ENCODE assay signal across 8 mouse cellular contexts in the genomic region with DNA sequence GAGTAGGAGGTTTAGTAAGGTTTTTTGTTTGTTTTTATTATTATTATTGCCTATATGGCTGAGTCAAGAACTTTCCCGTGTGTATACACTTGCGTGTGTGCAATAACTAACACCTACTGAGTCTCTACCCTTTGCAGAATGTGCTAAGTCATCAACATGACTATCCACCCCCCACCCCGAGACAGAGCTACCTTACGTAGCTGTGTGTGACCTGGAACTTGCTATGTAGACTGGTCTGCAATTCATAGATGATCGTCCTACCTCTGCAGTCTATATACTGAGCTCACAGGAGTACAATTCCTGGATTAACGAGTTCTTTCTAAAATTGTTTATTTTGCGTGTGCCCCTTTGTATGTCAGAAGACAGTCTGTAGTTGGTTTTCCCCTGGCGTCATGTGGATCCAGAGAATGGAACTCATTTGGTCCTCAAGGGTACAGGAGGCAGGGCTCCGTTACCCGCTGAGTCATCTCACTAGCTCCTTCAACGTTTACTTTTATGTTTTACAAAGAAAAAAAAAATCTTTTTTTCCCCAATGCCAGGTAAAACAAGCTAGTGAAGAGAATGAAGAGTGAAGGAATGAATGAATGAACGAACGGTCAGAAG. TPM values are rescaled to one million over a fixed set of nuclear protein-coding genes. Genes with fewer than 3 reads are reported as not detected.
DNase-seq lines count a peak whose midpoint lies in the region; ATAC-seq and TF ChIP-seq lines count a peak whose summit lies in the region.

A gene (plus strand): TSS at position 417 of the 603 bp plus-strand sequence.

- peak; percentile 30; the same call in 1 of the 2 replicates for ATAC-seq in embryonic facial prominence, embryonic 11.5 days (replicated peaks; ENCODE audit: insufficient number of reproducible peaks, low FRiP score, low TSS enrichment, low read depth)
- no peak for ATAC-seq in heart, embryonic 14.5 days (ENCODE audit: insufficient number of reproducible peaks, insufficient read depth, low FRiP score, low read depth)

- H3K9me3 ChIP-seq in embryonic facial prominence, embryonic 11.5 days (replicated peaks; ENCODE audit: control insufficient read depth, low read length): no peaks in the 10 kb centered on the region
- no peaks in the 10 kb centered on the region for H3K9me3 ChIP-seq in heart, embryonic 14.5 days (ENCODE audit: control insufficient read depth, low read length)

- no peak for TF ChIP-seq POLR2A in myocyte (IDR thresholded peaks at IDR 0.05; ENCODE audit: insufficient read length, low read depth)

- peak within 1 kb of the TSS; percentile 85 for H3K27ac ChIP-seq in embryonic facial prominence, embryonic 11.5 days (replicated peaks; ENCODE audit: low read depth, low read length)
- peak within 1 kb of the TSS; percentile 87 to 88 for H3K27ac ChIP-seq in heart, embryonic 14.5 days (replicated peaks in 1 of 2; ENCODE audit: control insufficient read depth in 1 of 2, insufficient read depth in 1 of 2, low read depth in 2 of 2, low read length in 2 of 2)

- no peaks in the 10 kb centered on the region for H3K36me3 ChIP-seq in embryonic facial prominence, embryonic 11.5 days (replicated peaks; ENCODE audit: control insufficient read depth, insufficient read depth, low read depth, low read length)
- no peaks in the 10 kb centered on the region for H3K36me3 ChIP-seq in heart, embryonic 14.5 days (ENCODE audit: control insufficient read depth, insufficient read depth, low read length)
- no peaks in the 10 kb centered on the region for H3K36me3 ChIP-seq in myocyte (ENCODE audit: control insufficient read depth, insufficient read depth)

- H3K4me2 ChIP-seq in embryonic facial prominence, embryonic 11.5 days (ENCODE audit: low read depth, low read length): peak within 1 kb of the TSS; percentile 93
- peak within 1 kb of the TSS; percentile 87 for H3K4me2 ChIP-seq in heart, embryonic 14.5 days (ENCODE audit: low read length)
- H3K4me2 ChIP-seq in myocyte (ENCODE audit: low read depth): peak within 1 kb of the TSS; percentile 97

- peak within 1 kb of the TSS; percentile 84 for H3K4me3 ChIP-seq in embryonic facial prominence, embryonic 11.5 days (ENCODE audit: low read depth, low read length)
- peak within 1 kb of the TSS; percentile 77 to 80 for H3K4me3 ChIP-seq in heart, embryonic 14.5 days (ENCODE audit: control insufficient read depth in 1 of 2, insufficient read depth in 1 of 2, low read depth in 1 of 2, low read length in 2 of 2)
- peak within 1 kb of the TSS; percentile 41 for H3K4me3 ChIP-seq in myocyte

- H3K9ac ChIP-seq in embryonic facial prominence, embryonic 11.5 days (replicated peaks; ENCODE audit: low read length): peak within 1 kb of the TSS; percentile 94
- peak within 1 kb of the TSS; percentile 94 for H3K9ac ChIP-seq in heart, embryonic 14.5 days (ENCODE audit: low read length)

- intact Hi-C loops in left cerebral cortex, postnatal 25 days (cut with DNase I): no loop called here

- 30% methylated on average over 13 of the region's 13 CpGs for WGBS in embryonic facial prominence, embryonic 11.5 days
- WGBS in heart, embryonic 14.5 days: 27% methylated on average over 13 of the region's 13 CpGs

- H3K79me2 ChIP-seq in myocyte (ENCODE audit: control insufficient read depth, insufficient read depth): peaks cover 40% of the 10 kb centered on the region

- DNase-seq in embryo, embryonic 9.5 days (ENCODE audit: extremely low spot score): peak; percentile 18
- DNase-seq in embryo, embryonic 10 days (ENCODE audit: low spot score): no peak
- DNase-seq in CD4-positive, CD25-positive, alpha-beta regulatory T cell, adult 2 months (ENCODE audit: low read depth, low spot score): peak; percentile 61
- DNase-seq in embryonic facial prominence, embryonic 11.5 days (ENCODE audit: low spot score): no peak
- DNase-seq in left cerebral cortex, postnatal 25 days (ENCODE audit: low spot score in 2 of 2): peak; percentile 30
- DNase-seq in right cerebral cortex, postnatal 4 days: no peak

- peak within 1 kb of the TSS; percentile 91 for H3ac ChIP-seq in myocyte (ENCODE audit: control insufficient read depth, insufficient read length)

- H3K27me3 ChIP-seq in embryonic facial prominence, embryonic 11.5 days (ENCODE audit: control insufficient read depth, insufficient read depth, low read length): no peaks in the 10 kb centered on the region
- H3K27me3 ChIP-seq in heart, embryonic 14.5 days (ENCODE audit: control insufficient read depth, insufficient read depth, low read length): no peaks in the 10 kb centered on the region
- no peaks in the 10 kb centered on the region for H3K27me3 ChIP-seq in myocyte (ENCODE audit: control insufficient read depth, insufficient read depth, insufficient read length)

- H3K4me1 ChIP-seq in embryonic facial prominence, embryonic 11.5 days (ENCODE audit: control insufficient read depth, insufficient read depth, low read length): peaks cover 4% of the 10 kb centered on the region; the same call in 1 of the 2 replicates
- peaks cover 12 to 40% of the 10 kb centered on the region in 2 experiments for H3K4me1 ChIP-seq in heart, embryonic 14.5 days (ENCODE audit: control insufficient read depth in 2 of 2, insufficient read depth in 2 of 2, low read length in 2 of 2)

TF ChIP-seq in myocyte, 11 proteins besides CTCF, POLR2A, EP300 and RAD21:
- TF ChIP-seq E2F4 (IDR thresholded peaks at IDR 0.05; ENCODE audit: insufficient read depth): no peak
- no peak for TF ChIP-seq REST (IDR thresholded peaks at IDR 0.05; ENCODE audit: insufficient read depth, insufficient read length)
- TF ChIP-seq TCF3 (IDR thresholded peaks at IDR 0.05; ENCODE audit: insufficient read length, low read depth): no peak
TF ChIP-seq in myocyte: peak in this region for 0.

RNA-seq across cellular contexts. Expression of the gene that starts here (rescaled TPM):
- 142 and 143 TPM in 2 replicates for polyA plus RNA-seq in embryonic facial prominence, embryonic 11.5 days (2014; fragmentation: Nextera tagmentation; extraction: Ambion mirVana)
- 66.9 and 68.0 TPM in 2 replicates for polyA plus RNA-seq in heart, embryonic 14.5 days (2014; fragmentation: Nextera tagmentation; extraction: Ambion mirVana)
- 10 to 100 TPM; 84.4 to 84.7 TPM for total RNA-seq in left cerebral cortex, postnatal 25 days (2021)
- polyA plus RNA-seq in myocyte (2012; fragmentation: generic; extraction: Trizol): 59.3 TPM

Comparison
In these comparisons a context has a peak if more than half of its experiments do, and no peak if none do; other contexts are left out.
1. DNase-seq: peak in embryo, embryonic 9.5 days (single experiment), CD4-positive, CD25-positive, alpha-beta regulatory T cell, adult 2 months (single experiment) and left cerebral cortex, postnatal 25 days (2 of 2); none in embryo, embryonic 10 days (single experiment), embryonic facial prominence, embryonic 11.5 days (single experiment) and right cerebral cortex, postnatal 4 days (single experiment).
2. Peak in every context shown above with its lines, with median percentiles within 50 percentile points of each other: H3K4me2 ChIP-seq and H3K4me3 ChIP-seq.